Mouse (Mus musculus): ENCODE results near the gene Daam1. TPM values are rescaled to one million over a fixed set of nuclear protein-coding genes. Genes with fewer than 3 reads are reported as not detected.

Daam1 gene
- polyA plus RNA-seq, 1 experiment from 2014 or later: 25.0 TPM

- Histone ChIP-seq H3K9me3 (no peaks in the 10 kb centered on the region), H3K36me3 (no peaks in the 10 kb centered on the region), H3K4me3 (no peak overlapping the region), H3K4me2 (no peak overlapping the region), H3K27me3 (no peaks in the 10 kb centered on the region), H3K9ac (no peak overlapping the region), H3K4me1 (replicated peaks) (peaks cover 47% of the 10 kb centered on the region), H3K27ac (no peak overlapping the region)
- no peak for ATAC-seq (ENCODE audit: low FRiP score)
- whole genome bisulfite sequencing: 90% methylated on average over 4 of the region's 4 CpGs
Observed at GRCm38 (mm10) chr12:71872330-71872729, 41.5 kb downstream of the Daam1 start.

DNA sequence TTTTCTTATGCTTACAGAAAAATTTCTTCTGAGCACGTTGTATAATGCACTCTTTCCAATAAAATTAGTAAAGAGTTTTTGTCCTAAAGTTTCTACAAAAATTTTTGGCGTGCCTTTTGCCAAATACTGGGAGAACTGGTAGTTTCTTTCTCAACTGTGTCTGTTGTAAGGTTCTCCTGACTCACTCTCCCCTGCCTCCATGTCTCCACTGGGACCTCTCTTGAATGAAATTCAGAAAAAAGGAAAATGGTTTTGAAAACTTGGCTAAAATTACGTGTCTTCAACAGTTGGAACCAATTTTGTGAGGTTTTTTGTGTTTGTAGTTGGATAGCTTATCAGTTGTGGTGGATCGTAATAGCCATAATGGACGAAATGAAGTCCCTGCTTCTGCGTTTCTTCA lies 43.7 kb downstream of the Daam1 start:
- Histone ChIP-seq H3K4me3 (no peak overlapping the region), H3K9me3 (no peaks in the 10 kb centered on the region), H3K4me1 (replicated peaks) (peaks cover 53% of the 10 kb centered on the region), H3K27me3 (no peaks in the 10 kb centered on the region), H3K4me2 (no peak overlapping the region), H3K9ac (no peak overlapping the region), H3K27ac (no peak overlapping the region), H3K36me3 (no peaks in the 10 kb centered on the region)
- 95% methylated on average over 6 of the region's 6 CpGs for WGBS
- no peak for ATAC-seq (ENCODE audit: low FRiP score)

DNA sequence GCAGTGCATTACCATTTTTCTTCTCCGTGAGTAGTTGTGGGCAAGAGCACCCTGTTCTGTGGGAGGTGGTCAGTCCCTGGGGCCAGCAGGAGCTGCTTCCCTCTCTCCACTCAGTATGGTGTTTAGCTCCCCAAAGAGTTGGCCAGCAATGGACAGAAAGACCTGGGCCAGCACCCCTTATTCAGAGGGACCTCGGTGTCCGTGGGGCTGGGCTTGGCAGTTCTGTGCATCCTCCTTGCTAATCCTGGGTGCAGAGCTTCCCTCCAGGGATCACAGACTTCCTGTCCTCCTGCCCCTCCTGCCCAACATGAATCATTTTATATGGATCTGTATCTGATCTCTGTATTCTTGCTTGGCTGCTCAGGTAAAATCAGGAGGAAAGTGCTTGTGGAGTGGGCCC lies 44.1 kb downstream of the Daam1 start:
- ATAC-seq (ENCODE audit: low FRiP score): no peak
- Histone ChIP-seq H3K9ac (no peak overlapping the region), H3K36me3 (no peaks in the 10 kb centered on the region), H3K9me3 (no peaks in the 10 kb centered on the region), H3K4me2 (no peak overlapping the region), H3K27me3 (no peaks in the 10 kb centered on the region), H3K4me3 (no peak overlapping the region), H3K4me1 (replicated peaks) (peaks cover 52% of the 10 kb centered on the region), H3K27ac (no peak overlapping the region)
- WGBS: 92% methylated on average over 3 of the region's 3 CpGs

GRCm38 (mm10) chr12:71875761-71876489 lies 45.0 kb downstream of the Daam1 start:
- H3K9me3 ChIP-seq: no peaks in the 10 kb centered on the region
- 60% methylated on average over 7 of the region's 7 CpGs for WGBS
- H3K4me1 ChIP-seq (replicated peaks): peaks cover 52% of the 10 kb centered on the region
- no peak overlapping the region for H3K9ac ChIP-seq
- peak overlapping the region; percentile 32; the same call in 1 of the 2 replicates for H3K27ac ChIP-seq
- no peaks in the 10 kb centered on the region for H3K27me3 ChIP-seq
- H3K4me3 ChIP-seq: no peak overlapping the region
- H3K36me3 ChIP-seq: no peaks in the 10 kb centered on the region
- no peak overlapping the region for H3K4me2 ChIP-seq
- ATAC-seq (ENCODE audit: low FRiP score): no peak

GRCm38 (mm10) chr12:71880987-71881386 lies 50.1 kb downstream of the Daam1 start:
- Histone ChIP-seq H3K27ac (no peak overlapping the region), H3K9me3 (no peaks in the 10 kb centered on the region), H3K27me3 (no peaks in the 10 kb centered on the region), H3K4me1 (replicated peaks) (peaks cover 56% of the 10 kb centered on the region), H3K4me3 (no peak overlapping the region), H3K9ac (no peak overlapping the region), H3K4me2 (no peak overlapping the region), H3K36me3 (no peaks in the 10 kb centered on the region)
- 90% methylated on average over 5 of the region's 5 CpGs for WGBS
- ATAC-seq (ENCODE audit: low FRiP score): no peak

GRCm38 (mm10) chr12:71881477-71881876 lies 50.6 kb downstream of the Daam1 start:
- no peak overlapping the region for H3K4me2 ChIP-seq
- H3K4me3 ChIP-seq: no peak overlapping the region
- no peak overlapping the region for H3K9ac ChIP-seq
- H3K4me1 ChIP-seq (replicated peaks): peaks cover 56% of the 10 kb centered on the region
- no peaks in the 10 kb centered on the region for H3K9me3 ChIP-seq
- no peak for ATAC-seq (ENCODE audit: low FRiP score)
- H3K36me3 ChIP-seq: no peaks in the 10 kb centered on the region
- no peaks in the 10 kb centered on the region for H3K27me3 ChIP-seq
- H3K27ac ChIP-seq: no peak overlapping the region
- 81% methylated on average over 4 of the region's 4 CpGs for WGBS

DNA sequence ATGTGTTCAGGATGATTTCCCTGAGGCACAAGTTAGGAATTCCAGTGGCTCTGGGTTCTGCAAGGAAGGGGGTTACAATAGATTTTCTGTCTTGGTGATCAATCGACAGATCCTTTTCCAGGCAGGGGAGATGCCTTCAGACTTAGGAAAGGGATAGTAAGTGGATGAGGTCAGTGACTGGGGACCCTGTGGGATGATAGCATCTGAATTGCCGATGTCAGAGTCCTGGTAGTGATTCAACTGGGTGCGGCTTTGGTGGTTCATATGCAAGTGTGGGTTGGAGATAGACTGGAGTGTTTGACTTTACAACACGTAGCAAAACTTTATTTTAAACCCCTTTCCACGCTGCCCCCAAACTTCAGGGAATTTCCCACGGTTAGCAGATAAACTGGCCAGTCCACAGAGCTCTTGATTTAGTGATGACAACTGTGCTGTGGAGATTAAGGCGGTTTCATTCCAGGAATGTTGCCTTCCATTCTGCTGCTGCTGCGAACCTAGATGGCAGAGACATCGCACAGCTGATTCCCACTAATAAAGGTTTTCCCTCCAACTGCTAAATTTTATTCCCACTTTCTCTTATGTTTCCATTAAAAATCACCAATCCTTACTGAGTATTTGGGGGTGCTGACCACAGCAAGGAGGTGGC lies 52.3 kb downstream of the Daam1 start:
- Histone ChIP-seq H3K4me1 (replicated peaks) (peaks cover 57% of the 10 kb centered on the region), H3K27ac (peak overlapping the region; percentile 40; the same call in 1 of the 2 replicates), H3K4me2 (no peak overlapping the region), H3K27me3 (no peaks in the 10 kb centered on the region), H3K9me3 (no peaks in the 10 kb centered on the region), H3K4me3 (no peak overlapping the region), H3K36me3 (no peaks in the 10 kb centered on the region), H3K9ac (no peak overlapping the region)
- WGBS: 86% methylated on average over 9 of the region's 9 CpGs
- no peak for ATAC-seq (ENCODE audit: low FRiP score)

- Histone ChIP-seq H3K4me3 (no peak overlapping the region), H3K4me1 (replicated peaks) (peaks cover 59% of the 10 kb centered on the region), H3K9ac (no peak overlapping the region), H3K36me3 (no peaks in the 10 kb centered on the region), H3K4me2 (no peak overlapping the region), H3K9me3 (no peaks in the 10 kb centered on the region), H3K27ac (no peak overlapping the region), H3K27me3 (no peaks in the 10 kb centered on the region)
- WGBS: 61% methylated on average over 2 of the region's 2 CpGs
- ATAC-seq (ENCODE audit: low FRiP score): no peak
Observed at GRCm38 (mm10) chr12:71885170-71885574, 54.3 kb downstream of the Daam1 start.

DNA sequence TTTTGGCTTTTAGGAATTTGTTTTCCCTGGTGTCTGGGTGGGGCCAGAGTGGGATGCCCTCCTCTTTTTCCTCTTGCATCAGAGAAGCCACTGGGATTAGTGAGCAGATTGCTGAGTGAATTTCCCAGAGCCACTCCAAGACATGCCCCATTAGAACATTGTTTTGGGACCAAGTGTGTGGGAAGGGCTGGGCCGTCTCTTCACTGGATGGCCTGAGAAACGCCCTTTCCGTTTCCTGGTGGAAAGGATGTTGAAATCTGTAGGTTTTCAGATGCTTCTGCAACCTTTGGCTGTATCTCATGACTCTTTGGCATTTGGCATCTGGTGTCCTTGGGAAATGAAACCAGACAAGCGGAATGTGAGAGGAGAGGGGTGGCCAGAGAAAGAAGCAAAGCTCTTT lies 54.8 kb downstream of the Daam1 start:
- 88% methylated on average over 4 of the region's 4 CpGs for WGBS
- H3K4me1 ChIP-seq (replicated peaks): peaks cover 59% of the 10 kb centered on the region
- H3K4me2 ChIP-seq: no peak overlapping the region
- no peaks in the 10 kb centered on the region for H3K27me3 ChIP-seq
- no peaks in the 10 kb centered on the region for H3K9me3 ChIP-seq
- ATAC-seq (ENCODE audit: low FRiP score): no peak
- H3K9ac ChIP-seq: no peak overlapping the region
- H3K36me3 ChIP-seq: no peaks in the 10 kb centered on the region
- no peak overlapping the region for H3K27ac ChIP-seq
- H3K4me3 ChIP-seq: no peak overlapping the region

- Histone ChIP-seq H3K4me3 (no peak overlapping the region), H3K9ac (no peak overlapping the region), H3K4me1 (replicated peaks) (peaks cover 61% of the 10 kb centered on the region), H3K36me3 (no peaks in the 10 kb centered on the region), H3K27ac (peak overlapping the region; percentile 2; the same call in 1 of the 2 replicates), H3K4me2 (no peak overlapping the region), H3K27me3 (no peaks in the 10 kb centered on the region), H3K9me3 (no peaks in the 10 kb centered on the region)
- 65% methylated on average over 5 of the region's 5 CpGs for WGBS
- no peak for ATAC-seq (ENCODE audit: low FRiP score)
Observed at GRCm38 (mm10) chr12:71886406-71886805, 55.5 kb downstream of the Daam1 start.

DNA sequence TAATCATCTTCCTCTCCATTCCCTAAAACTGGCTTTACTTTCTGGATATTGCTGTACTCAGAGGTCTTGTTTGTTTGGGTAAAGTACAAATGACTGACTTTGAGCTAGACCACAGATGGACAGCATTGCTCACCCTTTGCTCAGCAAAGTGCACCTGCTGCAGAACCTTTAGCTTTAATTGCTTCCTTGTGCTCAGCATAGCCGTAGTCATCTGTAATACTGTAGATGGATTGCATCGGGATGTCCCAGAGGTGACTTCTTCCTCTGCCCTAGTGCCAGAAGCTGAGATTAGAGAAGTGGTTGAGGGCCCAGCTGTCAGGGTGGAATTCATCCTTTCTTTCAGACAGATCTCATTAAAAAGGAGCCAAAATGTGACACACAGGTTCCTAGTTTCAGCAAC lies 56.1 kb downstream of the Daam1 start:
- ATAC-seq (ENCODE audit: low FRiP score): no peak
- Histone ChIP-seq H3K4me1 (replicated peaks) (peaks cover 61% of the 10 kb centered on the region), H3K27ac (peak overlapping the region; percentile 2; the same call in 1 of the 2 replicates), H3K4me2 (no peak overlapping the region), H3K9me3 (no peaks in the 10 kb centered on the region), H3K27me3 (no peaks in the 10 kb centered on the region), H3K36me3 (no peaks in the 10 kb centered on the region), H3K9ac (no peak overlapping the region), H3K4me3 (no peak overlapping the region)
- WGBS: 54% methylated on average over 2 of the region's 2 CpGs

DNA sequence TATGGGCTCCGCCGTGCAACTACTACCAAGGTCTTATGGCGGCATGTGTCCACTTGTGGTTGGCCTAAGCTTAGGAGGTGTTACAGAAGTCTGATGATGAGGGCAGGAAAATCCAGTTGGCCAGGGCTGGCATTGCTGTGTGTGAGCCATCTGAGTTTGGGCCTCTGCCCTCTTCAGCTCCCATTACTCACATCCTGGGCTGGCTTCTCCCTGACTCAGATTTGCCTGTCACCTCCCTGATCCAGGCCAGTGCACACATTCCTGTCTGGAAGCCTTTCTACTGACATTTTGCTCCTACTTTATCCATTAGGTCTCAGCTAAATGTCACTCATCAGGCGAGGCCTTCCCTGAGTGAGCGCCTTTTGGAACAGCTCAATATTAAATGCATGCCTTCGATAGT lies 57.5 kb downstream of the Daam1 start:
- Histone ChIP-seq H3K27me3 (no peaks in the 10 kb centered on the region), H3K27ac (0 out of 2 replicates have a peak overlapping the region, but pooled peaks have one; percentile 2), H3K4me3 (no peak overlapping the region), H3K4me2 (no peak overlapping the region), H3K4me1 (replicated peaks) (peaks cover 69% of the 10 kb centered on the region), H3K9me3 (no peaks in the 10 kb centered on the region), H3K9ac (no peak overlapping the region), H3K36me3 (no peaks in the 10 kb centered on the region)
- 94% methylated on average over 6 of the region's 6 CpGs for WGBS
- ATAC-seq (ENCODE audit: low FRiP score): no peak

DNA sequence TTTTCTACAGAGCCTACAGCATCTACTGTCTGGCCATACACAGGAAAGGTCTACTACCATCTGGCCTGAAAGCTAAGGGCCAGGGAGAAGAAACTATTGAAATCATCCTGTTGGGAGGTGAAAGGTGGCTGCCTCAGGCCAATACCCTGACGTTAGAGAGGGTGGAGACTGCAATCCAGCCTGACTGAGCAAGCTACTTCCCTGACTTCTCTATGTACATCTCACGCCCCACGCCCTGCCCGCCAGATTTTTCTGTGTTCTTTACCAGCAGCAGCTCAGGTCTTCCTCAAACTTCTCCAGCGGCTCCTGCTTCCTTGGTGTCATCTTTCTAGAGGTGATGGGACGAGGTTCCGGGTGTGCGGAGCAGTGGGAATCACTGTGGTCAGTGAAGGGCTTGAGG lies 58.4 kb downstream of the Daam1 start:
- H3K36me3 ChIP-seq: no peaks in the 10 kb centered on the region
- WGBS: 82% methylated on average over 8 of the region's 8 CpGs

More for the DNA sequence above, 58.4 kb downstream of the Daam1 start:
- Histone ChIP-seq H3K27me3 (no peaks in the 10 kb centered on the region), H3K4me1 (replicated peaks) (peaks cover 70% of the 10 kb centered on the region), H3K4me2 (no peak overlapping the region), H3K4me3 (no peak overlapping the region), H3K9me3 (no peaks in the 10 kb centered on the region), H3K9ac (no peak overlapping the region), H3K27ac (no peak overlapping the region)
- no peak for ATAC-seq (ENCODE audit: low FRiP score)

Data from hindbrain, embryonic 13.5 days (tissue).